Mouse (Mus musculus) lung, embryonic 16.5 days (tissue): ENCODE data around the gene Lingo4. TPM values are rescaled to one million over a fixed set of nuclear protein-coding genes. Genes with fewer than 3 reads are reported as not detected.
A peak's percentile ranks its signal among the peaks of the same experiment; 100 is the strongest.

Experiments used
- ATAC-seq: fragments of 200-750 bp; cut with Nextera tagmentation; 2 replicates; pipeline ENCODE4 v1.8.0; 2017; ENCODE audit warnings: low read depth, mild to moderate bottlenecking, moderate library complexity
- H3K27ac ChIP-seq: fragments of 300-500 bp; sonication (generic); 2 replicates; pipeline ENCODE4 v1.5.1; 2014; ENCODE audit warnings: mild to moderate bottlenecking, control low read depth, low read length
- H3K27me3 ChIP-seq: fragments of 300-500 bp; sonication (generic); 2 replicates; pipeline ENCODE4 v1.6.1; 2014; ENCODE audit warnings: low read depth, low read length, mixed read lengths; ENCODE audit not compliant: control insufficient read depth, insufficient read depth
- H3K36me3 ChIP-seq: fragments of 300-500 bp; sonication (generic); 2 replicates; pipeline ENCODE4 v1.6.1; 2014; ENCODE audit warnings: low read length; ENCODE audit not compliant: control insufficient read depth, insufficient read depth
- H3K4me1 ChIP-seq: fragments of 300-500 bp; sonication (generic); replicated peaks from 2 replicates; pipeline ENCODE4 v1.6.1; 2014; ENCODE audit warnings: low read length, mixed read lengths; ENCODE audit not compliant: control insufficient read depth, insufficient read depth
- H3K4me2 ChIP-seq: fragments of 300-500 bp; sonication (generic); 2 replicates; pipeline ENCODE4 v1.6.1; 2014; ENCODE audit warnings: low read depth, low read length, control low read depth
- H3K4me3 ChIP-seq: fragments of 300-500 bp; sonication (generic); 2 replicates; pipeline ENCODE4 v1.5.1; 2014; ENCODE audit warnings: mild to moderate bottlenecking, low read length, control low read depth
- H3K9ac ChIP-seq: fragments of 300-500 bp; sonication (generic); 2 replicates; pipeline ENCODE4 v1.6.1; 2014; ENCODE audit warnings: low read length, control low read depth
- H3K9me3 ChIP-seq: fragments of 300-500 bp; sonication (generic); 2 replicates; pipeline ENCODE4 v1.6.1; 2016; ENCODE audit warnings: low read length; ENCODE audit not compliant: control insufficient read depth
- WGBS: fragments of 180-500 bp; shearing (Covaris S2); extraction: QIAGEN DNeasy Blood & Tissue Kit; methylation state at CpG from one replicate; pipeline ENCODE4 v1.1.7; 2014; 5-methylcytosine and 5-hydroxymethylcytosine counted together
- polyA plus RNA-seq: library from polyadenylated mRNA; unstranded; fragments of >200 nt; fragmentation: Nextera tagmentation; extraction: Ambion mirVana; gene quantifications from 2 replicates; pipeline ENCODE4 v1.2.1, GENCODE M21; 2015

Lingo4 gene
- polyA plus RNA-seq = 0.35 and 0.44 TPM in 2 replicates

GRCm38 (mm10) chr3:94398217-94398616 is at the start of gene Lingo4:
TSS of gene Lingo4 (plus strand) at chr3:94398517.
- peaks cover 3% of the 10 kb centered on the region for H3K4me1 ChIP-seq
- H3K27me3 ChIP-seq = peaks cover 7% of the 10 kb centered on the region
- no peak within 1 kb of the TSS for H3K27ac ChIP-seq
- peak within 1 kb of the TSS; percentile 62 for H3K4me2 ChIP-seq
- H3K9me3 ChIP-seq = no peaks in the 10 kb centered on the region
- ATAC-seq = no peak
- WGBS = 59% methylated on average over 6 of the region's 6 CpGs
- H3K9ac ChIP-seq = peak within 1 kb of the TSS; percentile 36; the same call in 1 of the 2 replicates
- H3K4me3 ChIP-seq = peak within 1 kb of the TSS; percentile 34
- no peaks in the 10 kb centered on the region for H3K36me3 ChIP-seq

- 0% methylated on average over 1 of the region's 1 CpGs for WGBS
- peaks cover 6% of the 10 kb centered on the region for H3K4me1 ChIP-seq
- peaks cover 29% of the 10 kb centered on the region for H3K27me3 ChIP-seq
- no peak overlapping the region for H3K4me2 ChIP-seq
- H3K27ac ChIP-seq = no peak overlapping the region
- no peak for ATAC-seq
- no peak overlapping the region for H3K9ac ChIP-seq
- H3K36me3 ChIP-seq = no peaks in the 10 kb centered on the region
- no peaks in the 10 kb centered on the region for H3K9me3 ChIP-seq
- no peak overlapping the region for H3K4me3 ChIP-seq
Observed at GRCm38 (mm10) chr3:94360812-94361211, 37.5 kb upstream of the Lingo4 start.

DNA sequence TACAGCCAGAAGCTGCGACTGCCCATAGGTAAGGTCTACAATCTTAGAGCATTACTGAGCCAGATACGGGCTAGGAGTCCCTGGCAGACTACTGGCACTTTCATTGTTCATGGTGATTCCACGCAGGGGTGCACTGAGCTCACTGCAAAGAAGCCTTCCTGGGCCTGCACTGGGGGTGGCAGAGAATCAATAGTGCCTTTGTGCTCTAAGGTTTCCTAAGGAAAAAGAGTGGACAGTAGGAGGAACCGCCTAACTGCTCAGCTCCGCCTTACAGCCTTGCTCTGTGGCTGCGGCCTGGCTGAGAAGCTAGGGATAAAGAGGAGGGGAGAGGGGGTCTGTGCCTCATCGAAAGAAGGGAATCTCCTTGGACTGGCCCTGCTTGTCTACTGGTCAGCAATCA is 36.2 kb upstream of the Lingo4 start, which contains the start of gene C2cd4d:
Gene C2cd4d, plus strand, starts transcription at position 301 of the 400 bp plus-strand sequence.
- Histone ChIP-seq H3K36me3 (no peaks in the 10 kb centered on the region), H3K4me3 (peak within 1 kb of the TSS; percentile 55), H3K4me2 (peak within 1 kb of the TSS; percentile 94), H3K9ac (peak within 1 kb of the TSS; percentile 77), H3K27ac (no peak within 1 kb of the TSS), H3K9me3 (no peaks in the 10 kb centered on the region), H3K4me1 (peaks cover 6% of the 10 kb centered on the region), H3K27me3 (peaks cover 29% of the 10 kb centered on the region)
- 47% methylated on average over 7 of the region's 7 CpGs for WGBS
- no peak for ATAC-seq

DNA sequence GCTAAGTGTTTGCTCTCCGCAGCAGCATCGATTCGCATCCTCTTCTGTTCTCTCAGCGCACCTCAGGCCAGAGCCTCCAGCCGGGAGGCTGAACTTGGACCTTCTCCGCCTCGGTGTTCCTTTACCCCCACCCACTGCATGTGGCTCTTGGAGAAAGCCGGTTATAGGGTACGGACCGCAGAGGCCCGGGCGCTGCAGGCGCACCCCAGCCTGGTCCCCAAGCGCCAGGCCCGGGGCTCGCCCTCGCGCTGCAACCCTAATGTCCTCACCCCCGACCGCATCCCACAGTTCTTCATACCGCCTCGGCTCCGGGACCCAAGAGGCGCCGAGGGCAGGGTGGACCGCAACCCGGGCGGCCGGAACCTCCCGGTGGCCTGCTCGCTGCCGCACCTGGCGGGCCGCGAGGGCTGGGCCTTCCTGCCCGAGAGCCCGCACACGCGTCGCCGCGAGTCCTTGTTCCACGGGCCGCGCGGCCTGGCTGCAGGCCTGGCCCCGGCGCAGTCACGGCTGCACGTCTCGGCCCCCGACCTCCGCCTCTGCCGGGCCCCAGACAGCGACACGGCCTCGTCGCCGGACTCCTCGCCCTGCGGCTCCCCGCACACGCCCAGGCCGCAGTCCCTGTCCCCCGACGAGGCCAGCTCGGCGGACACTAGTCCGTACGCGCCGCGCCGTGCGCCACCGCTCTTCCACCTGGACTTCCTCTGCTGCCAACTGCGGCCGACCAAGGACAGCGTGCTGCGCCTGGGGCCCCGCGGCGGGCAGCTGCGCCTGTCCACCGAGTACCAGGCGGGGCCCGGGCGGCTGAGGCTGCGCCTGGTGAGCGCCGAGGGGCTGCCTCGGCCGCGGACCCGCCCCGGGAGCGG is 34.8 kb upstream of the Lingo4 start:
- ATAC-seq = peak; percentile 70
- Histone ChIP-seq H3K36me3 (no peaks in the 10 kb centered on the region), H3K27me3 (peaks cover 29% of the 10 kb centered on the region), H3K4me2 (peak overlapping the region; percentile 94), H3K4me1 (peaks cover 6% of the 10 kb centered on the region), H3K4me3 (peak overlapping the region; percentile 55), H3K9me3 (no peaks in the 10 kb centered on the region), H3K9ac (peak overlapping the region; percentile 77), H3K27ac (no peak overlapping the region)
- 5% methylated on average over 77 of the region's 97 CpGs for WGBS

DNA sequence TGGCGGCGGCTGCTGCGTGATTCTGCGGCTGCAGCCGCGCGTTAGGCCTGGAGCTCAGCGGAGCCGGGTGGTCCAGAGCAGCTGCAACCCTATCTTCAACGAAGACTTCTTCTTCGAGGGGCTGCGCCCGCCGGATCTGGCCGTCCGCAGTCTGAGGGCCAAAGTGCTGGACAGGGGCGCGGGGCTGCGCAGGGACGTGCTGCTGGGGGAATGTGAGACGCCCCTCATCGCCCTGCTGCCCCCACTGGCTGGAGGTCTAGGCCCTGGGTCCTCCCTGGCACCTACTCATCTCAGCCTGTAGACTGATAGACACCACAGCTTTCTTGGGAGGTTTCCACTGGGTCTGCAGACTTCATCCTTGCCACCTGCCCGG is 34.2 kb upstream of the Lingo4 start:
- peaks cover 6% of the 10 kb centered on the region for H3K4me1 ChIP-seq
- no peaks in the 10 kb centered on the region for H3K36me3 ChIP-seq
- peak overlapping the region; percentile 94 for H3K4me2 ChIP-seq
- peak; percentile 6; the same call in 1 of the 2 replicates for ATAC-seq
- H3K27me3 ChIP-seq = peaks cover 29% of the 10 kb centered on the region
- H3K4me3 ChIP-seq = peak overlapping the region; percentile 55
- WGBS = 6% methylated on average over 16 of the region's 23 CpGs
- no peaks in the 10 kb centered on the region for H3K9me3 ChIP-seq
- H3K27ac ChIP-seq = no peak overlapping the region
- H3K9ac ChIP-seq = peak overlapping the region; percentile 77

- H3K4me1 ChIP-seq = peaks cover 9% of the 10 kb centered on the region
- ATAC-seq = 0 out of 2 replicates have a peak, but pooled peaks have one; percentile 22
- 13% methylated on average over 3 of the region's 3 CpGs for WGBS
Observed at GRCm38 (mm10) chr3:94366761-94367160, 31.6 kb upstream of the Lingo4 start.

GRCm38 (mm10) chr3:94367511-94367910 is 30.8 kb upstream of the Lingo4 start:
- Histone ChIP-seq H3K4me2 (no peak overlapping the region), H3K4me3 (no peak overlapping the region), H3K27ac (0 out of 2 replicates have a peak overlapping the region, but pooled peaks have one; percentile 15), H3K9ac (no peak overlapping the region), H3K27me3 (peaks cover 22% of the 10 kb centered on the region), H3K4me1 (peaks cover 10% of the 10 kb centered on the region), H3K36me3 (no peaks in the 10 kb centered on the region), H3K9me3 (no peaks in the 10 kb centered on the region)
- 53% methylated on average over 6 of the region's 6 CpGs for WGBS
- no peak for ATAC-seq

More at GRCm38 (mm10) chr3:94366761-94367160, 31.6 kb upstream of the Lingo4 start:
- Histone ChIP-seq H3K36me3 (no peaks in the 10 kb centered on the region), H3K9ac (no peak overlapping the region), H3K4me3 (no peak overlapping the region), H3K27me3 (peaks cover 26% of the 10 kb centered on the region), H3K4me2 (no peak overlapping the region), H3K9me3 (no peaks in the 10 kb centered on the region), H3K27ac (no peak overlapping the region)

- no peak for ATAC-seq
- Histone ChIP-seq H3K27ac (no peak overlapping the region), H3K27me3 (peaks cover 11% of the 10 kb centered on the region), H3K4me3 (no peak overlapping the region), H3K36me3 (no peaks in the 10 kb centered on the region), H3K9me3 (no peaks in the 10 kb centered on the region), H3K9ac (no peak overlapping the region), H3K4me2 (no peak overlapping the region), H3K4me1 (peaks cover 8% of the 10 kb centered on the region)
- 46% methylated on average over 6 of the region's 6 CpGs for WGBS
Observed at GRCm38 (mm10) chr3:94368631-94369030, 29.7 kb upstream of the Lingo4 start.

DNA sequence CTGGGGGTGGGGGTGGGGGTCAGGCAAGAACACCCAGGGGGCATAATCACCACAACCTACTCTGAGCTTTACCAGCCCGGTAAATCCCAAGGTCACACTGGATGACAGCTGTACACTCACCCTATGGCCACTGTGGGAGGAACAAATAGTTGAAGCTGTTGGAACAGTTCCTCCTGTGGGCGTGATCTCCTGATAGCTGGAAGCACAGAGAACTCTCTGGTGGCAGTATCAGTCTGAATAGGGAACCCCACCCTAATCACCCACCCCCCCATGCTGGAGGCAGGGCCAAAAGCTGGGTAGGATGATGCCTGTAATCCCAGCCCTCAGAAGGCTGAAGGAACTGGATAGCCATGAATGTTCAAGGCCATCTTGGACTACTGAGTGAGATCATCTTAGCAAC is 28.6 kb upstream of the Lingo4 start:
- H3K9ac ChIP-seq = no peak overlapping the region
- WGBS = 56% methylated on average over 2 of the region's 2 CpGs
- H3K9me3 ChIP-seq = no peaks in the 10 kb centered on the region
- H3K4me1 ChIP-seq = peaks cover 17% of the 10 kb centered on the region; the same call in 1 of the 2 replicates
- H3K36me3 ChIP-seq = no peaks in the 10 kb centered on the region
- H3K27me3 ChIP-seq = peaks cover 3% of the 10 kb centered on the region; the same call in 1 of the 2 replicates
- no peak overlapping the region for H3K4me3 ChIP-seq
- no peak overlapping the region for H3K27ac ChIP-seq
- no peak for ATAC-seq
- no peak overlapping the region for H3K4me2 ChIP-seq
